Mouse (Mus musculus) CH12.LX (cell line): ENCODE results near the gene Tpte.

Experiments
- CHD1 ChIP-seq: IDR thresholded peaks from 2 replicates; pipeline ENCODE4 v1.6.1; 2012; ENCODE audit warnings: low read depth, low read length, improper control_type of control experiment, inconsistent platforms
- CTCF ChIP-seq, 2 experiments: IDR thresholded peaks in 1 of 2; conservative IDR thresholded peaks in 1 of 2; 2 replicates each; pipeline ENCODE4 v1.5.1; 2011 to 2012; ENCODE audit warnings: low read depth in 2 of 2, low read length in 2 of 2, improper control_type of control experiment in 1 of 2, inconsistent platforms in 1 of 2, mild to moderate bottlenecking in 1 of 2, moderate library complexity in 1 of 2
- GABPA ChIP-seq: IDR thresholded peaks from 2 replicates; pipeline ENCODE4 v1.6.1; 2012; ENCODE audit warnings: low read depth, low read length, improper control_type of control experiment, inconsistent platforms; ENCODE audit not compliant: insufficient replicate concordance
- MAX ChIP-seq: IDR thresholded peaks from 2 replicates; pipeline ENCODE4 v1.6.1; 2011; ENCODE audit warnings: low read length, improper control_type of control experiment
- MEF2A ChIP-seq: IDR thresholded peaks from 2 replicates; pipeline ENCODE4 v1.6.1; 2014; ENCODE audit warnings: low read depth, mild to moderate bottlenecking, inconsistent platforms, low read length, improper control_type of control experiment, borderline replicate concordance
- MXI1 ChIP-seq: IDR thresholded peaks from 2 replicates; pipeline ENCODE4 v1.6.1; 2011; ENCODE audit warnings: mild to moderate bottlenecking, low read depth, low read length, improper control_type of control experiment
- MYC ChIP-seq: IDR thresholded peaks from 2 replicates; pipeline ENCODE4 v1.6.1; 2011; ENCODE audit warnings: low read depth, mild to moderate bottlenecking, improper control_type of control experiment, low read length
- POLR2A ChIP-seq: IDR thresholded peaks from 2 replicates; pipeline ENCODE4 v1.6.1; 2011; ENCODE audit warnings: low read depth, mild to moderate bottlenecking, improper control_type of control experiment, low read length
- POLR2AphosphoS2 ChIP-seq: IDR thresholded peaks from 2 replicates; pipeline ENCODE4 v1.6.1; 2011; ENCODE audit warnings: low read depth, low read length, improper control_type of control experiment
- RCOR1 ChIP-seq: conservative IDR thresholded peaks from 2 replicates; pipeline ENCODE4 v1.6.1; 2012; ENCODE audit warnings: low read depth, mild to moderate bottlenecking, inconsistent platforms, low read length, improper control_type of control experiment
- TBP ChIP-seq: conservative IDR thresholded peaks from 2 replicates; pipeline ENCODE4 v1.6.1; 2011; ENCODE audit warnings: low read depth, low read length, improper control_type of control experiment
- TCF12 ChIP-seq: IDR thresholded peaks from 2 replicates; pipeline ENCODE4 v1.6.1; 2014; ENCODE audit warnings: low read depth, mild to moderate bottlenecking, inconsistent platforms, low read length, improper control_type of control experiment
- ZMIZ1 ChIP-seq: IDR thresholded peaks from 2 replicates; pipeline ENCODE4 v1.6.1; 2012; ENCODE audit warnings: low read depth, mild to moderate bottlenecking, inconsistent platforms, low read length, improper control_type of control experiment
- ZNF384 ChIP-seq: IDR thresholded peaks from 2 replicates; pipeline ENCODE4 v1.6.1; 2012; ENCODE audit warnings: low read depth, low read length, improper control_type of control experiment, inconsistent platforms

DNA sequence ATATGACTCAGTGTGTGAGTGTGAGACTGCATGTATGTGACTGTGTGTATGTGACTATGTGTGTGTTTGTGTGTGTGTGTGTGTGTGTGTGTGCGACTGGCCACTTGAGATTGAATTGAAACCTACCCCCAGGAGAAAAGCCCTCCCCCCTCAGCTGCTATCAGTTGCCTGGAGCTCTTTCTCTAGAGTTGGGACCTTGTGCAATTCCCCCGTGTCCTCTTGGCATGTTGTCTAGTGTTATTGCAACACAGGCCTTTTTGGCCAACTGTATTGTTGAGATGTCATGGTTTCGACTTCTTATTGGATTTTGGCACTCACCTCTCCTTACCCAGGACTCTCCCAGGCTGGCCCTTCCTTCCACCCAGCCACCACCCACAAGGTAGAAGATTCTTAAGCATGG lies 21.0 kb upstream of the Tpte start:
- TF ChIP-seq TBP (no peak), MEF2A (no peak), ZMIZ1 (no peak), CTCF (conservative IDR thresholded peaks at IDR 0.05 in 1 of 2, IDR thresholded peaks at IDR 0.05 in 1 of 2; ENCODE audit: low read depth in 2 of 2, low read length in 2 of 2) (no peak), POLR2A (no peak), MYC (no peak), MXI1 (no peak), CHD1 (no peak), POLR2AphosphoS2 (no peak), MAX (no peak), RCOR1 (no peak), TCF12 (no peak), ZNF384 (no peak), GABPA (no peak)
